Mouse (Mus musculus): ENCODE measurements around the gene Fam214a.

Gene Fam214a

DNA sequence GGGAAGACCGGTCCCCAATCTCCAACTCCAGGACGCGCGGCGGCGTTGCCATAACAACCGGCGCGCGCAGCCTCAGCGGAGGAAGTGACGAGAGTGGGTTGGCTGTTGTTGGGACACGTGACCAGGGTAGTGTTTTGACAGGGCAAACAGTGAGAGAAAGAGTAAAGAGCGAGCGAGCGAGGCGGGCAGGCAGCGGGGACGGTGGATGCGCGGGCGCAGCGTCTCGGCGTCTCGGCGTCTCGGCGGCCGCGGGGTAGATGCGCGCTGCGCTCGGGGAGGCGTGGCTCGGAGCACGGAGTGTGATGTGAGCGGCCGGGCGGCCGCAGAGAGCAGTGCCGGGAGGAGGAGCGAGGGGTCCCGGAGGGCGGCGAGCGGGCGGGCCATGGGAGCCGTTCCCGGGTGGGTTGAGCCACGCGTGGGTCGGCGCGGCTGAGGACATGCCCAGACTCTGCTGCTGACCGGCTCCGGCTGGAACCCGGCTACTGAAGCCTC is at the start of gene Fam214a:
Fam214a (plus strand) TSS at position 129 of the 492 bp plus-strand sequence.
- DNase-seq = peak; percentile 96 to 97

DNA sequence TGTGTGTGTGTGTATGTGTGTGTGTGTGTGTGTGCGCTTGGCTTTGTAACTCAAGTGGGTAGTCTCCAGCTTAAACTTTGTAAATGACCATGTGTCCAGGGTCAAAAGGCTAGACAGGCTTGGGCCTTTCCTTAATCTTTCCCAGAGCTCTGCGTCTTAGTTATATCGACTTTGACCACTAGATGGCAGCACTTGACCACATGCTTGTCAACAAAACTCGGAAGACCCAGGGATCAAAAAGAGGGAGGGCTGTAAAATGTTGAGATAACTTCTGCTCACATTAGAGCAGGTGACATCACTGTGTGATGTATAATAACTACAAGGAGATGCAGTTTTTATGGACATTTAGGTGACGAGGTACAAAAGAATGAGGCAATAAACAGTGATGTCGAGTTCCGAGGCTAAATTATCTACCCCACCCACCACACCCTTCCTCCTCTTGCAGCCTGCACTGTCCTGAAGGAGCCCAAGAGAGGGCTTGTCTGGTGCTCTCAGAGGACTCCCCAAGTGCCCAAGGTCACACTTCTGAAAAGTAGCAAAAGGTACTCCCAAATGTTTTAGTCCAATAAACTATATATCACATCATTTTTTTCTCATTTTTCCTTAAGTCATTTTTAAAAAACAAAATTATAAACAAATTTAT is 47.7 kb upstream of the Fam214a start:
- DNase-seq = peak; percentile 58 to 79

DNA sequence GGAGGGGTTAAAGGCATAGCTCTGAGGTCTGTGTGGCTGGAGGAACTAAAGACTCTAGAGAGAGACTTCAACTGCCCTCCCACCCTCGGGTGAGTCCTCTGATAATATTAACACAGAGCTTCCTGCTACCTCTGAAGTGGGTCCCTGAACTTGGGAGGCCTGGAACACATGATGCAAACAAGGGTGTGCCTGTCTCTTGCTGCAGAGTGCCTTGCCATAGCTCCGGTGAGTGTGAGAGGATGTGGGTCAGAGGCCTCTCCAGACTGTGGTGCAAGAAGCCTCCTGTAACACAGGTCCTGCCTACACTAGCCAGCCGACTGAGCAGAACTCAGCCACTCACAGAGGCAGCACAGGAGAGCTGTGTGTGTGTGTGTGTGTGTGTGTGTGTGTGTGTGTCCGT is 45.7 kb upstream of the Fam214a start:
- DNase-seq = no peak

DNA sequence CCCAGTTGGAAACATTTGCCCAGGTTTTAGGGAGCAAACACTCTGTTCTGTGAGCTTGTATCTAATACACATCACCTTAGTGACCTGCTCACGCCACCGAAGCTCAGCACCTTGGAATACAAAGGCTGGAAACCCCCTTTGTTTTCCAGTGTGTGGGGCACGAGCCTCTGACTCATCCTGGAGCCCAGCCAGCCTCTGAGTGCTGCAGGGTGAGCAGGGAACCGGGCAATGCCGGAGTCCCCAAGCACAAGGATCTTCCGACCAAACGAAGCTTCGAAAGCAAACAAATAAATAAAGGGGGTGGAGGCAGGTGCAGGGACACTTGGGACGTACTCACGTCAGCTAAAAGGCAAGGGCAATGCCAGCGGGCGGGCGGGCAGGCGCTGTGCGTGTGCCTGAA is 43.4 kb upstream of the Fam214a start:
- DNase-seq = peak; percentile 30 to 59

DNA sequence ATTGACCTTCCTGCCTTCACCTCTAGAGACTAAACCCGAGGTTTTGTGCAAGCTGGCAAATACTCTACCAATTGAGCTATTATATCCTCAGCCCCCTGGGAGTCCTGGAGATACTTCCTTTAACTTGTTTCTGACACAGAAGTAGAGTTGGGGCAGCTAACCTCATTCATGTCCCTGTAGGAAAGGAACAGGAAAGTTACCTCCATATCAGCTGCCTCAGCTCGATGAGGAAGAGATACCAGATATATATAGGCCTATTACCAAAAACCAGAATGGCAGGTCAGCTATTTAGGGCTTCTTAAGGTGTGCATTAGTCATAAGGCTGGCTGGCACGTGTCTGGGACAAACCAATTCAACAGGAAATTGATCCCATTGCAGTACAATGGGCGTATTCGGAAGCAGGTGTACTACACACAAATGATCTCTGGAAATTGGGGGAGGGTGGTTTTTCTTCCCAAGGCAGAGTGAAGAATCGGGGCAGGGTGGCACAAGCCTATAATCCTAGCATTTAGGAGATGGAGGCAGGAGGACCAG is 42.4 kb upstream of the Fam214a start:
- no peak for DNase-seq

DNA sequence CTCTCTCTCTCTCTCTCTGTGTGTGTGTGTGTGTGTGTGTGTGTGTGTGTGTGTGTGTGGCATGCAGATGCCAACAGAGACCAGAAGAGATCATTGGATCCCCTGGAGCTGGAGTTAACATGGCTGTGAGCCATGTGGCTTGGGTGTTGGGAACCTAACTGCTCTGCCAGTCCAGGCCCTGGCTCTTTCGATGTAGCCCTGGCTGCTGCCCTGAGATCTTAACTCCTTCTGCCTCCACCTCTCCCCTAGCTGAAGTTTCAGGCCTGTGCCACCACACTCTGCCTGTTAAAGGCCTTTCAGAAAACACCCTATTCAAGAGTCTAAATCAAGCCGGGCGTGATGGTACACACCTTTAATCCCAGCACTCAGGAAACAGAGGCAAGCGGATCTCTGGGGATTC is 41.3 kb upstream of the Fam214a start:
- no peak for DNase-seq

DNA sequence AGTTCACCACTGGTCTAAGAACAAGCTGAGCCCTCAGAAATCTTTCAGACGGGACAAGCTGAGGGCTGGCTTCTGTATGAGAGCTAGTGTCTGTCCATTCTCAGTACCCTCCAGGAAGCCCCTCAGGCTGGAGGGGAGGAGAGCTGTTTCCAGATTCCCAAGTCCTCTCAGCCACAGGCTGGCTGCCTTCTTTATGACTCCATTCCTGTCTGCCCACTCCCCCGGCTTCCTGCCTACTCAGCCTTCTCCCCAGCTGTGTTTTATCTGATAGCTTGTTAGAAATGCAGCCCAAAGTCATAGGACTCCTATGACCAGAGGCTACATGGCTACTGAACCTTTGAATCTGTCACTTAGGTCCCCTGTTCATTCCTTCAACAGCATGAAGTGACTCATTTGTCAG is 40.8 kb upstream of the Fam214a start:
- no peak for DNase-seq

DNA sequence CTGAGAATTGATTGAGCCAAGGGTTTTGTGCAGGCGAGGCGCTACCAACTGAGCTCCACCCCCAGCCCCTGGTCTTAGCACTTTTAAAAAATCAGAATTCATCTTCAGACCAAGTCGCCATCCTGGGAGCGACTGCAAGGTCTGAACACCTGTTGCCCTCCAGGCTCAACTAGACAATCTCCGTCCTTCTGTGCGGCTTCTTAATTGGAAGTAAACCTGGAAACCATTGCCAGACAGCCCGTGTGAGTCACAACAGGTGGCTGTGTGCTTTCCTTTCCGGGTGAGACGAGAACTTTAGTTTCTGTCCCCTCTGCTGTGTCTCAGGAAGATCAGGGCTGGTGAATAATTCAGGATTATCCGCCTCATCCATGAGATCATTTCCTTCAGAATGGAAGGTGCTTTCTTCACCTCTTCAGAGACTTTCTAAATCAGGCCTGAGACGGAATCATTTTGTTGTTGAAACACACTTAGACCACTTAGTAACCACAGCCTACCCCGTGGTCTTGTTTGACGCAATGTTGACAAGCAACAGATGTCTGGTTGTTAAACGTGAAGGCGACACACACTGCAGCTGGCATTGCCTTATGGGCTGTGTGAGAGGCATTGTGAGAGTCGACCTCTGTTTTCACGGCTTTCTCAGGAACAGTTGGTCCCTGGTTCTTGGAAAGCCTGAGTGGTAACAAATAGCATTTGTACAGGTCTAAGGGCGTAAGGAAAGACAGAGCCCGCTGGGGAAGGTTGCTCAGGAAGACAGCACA is 39.9 kb upstream of the Fam214a start:
- no peak for DNase-seq

DNA sequence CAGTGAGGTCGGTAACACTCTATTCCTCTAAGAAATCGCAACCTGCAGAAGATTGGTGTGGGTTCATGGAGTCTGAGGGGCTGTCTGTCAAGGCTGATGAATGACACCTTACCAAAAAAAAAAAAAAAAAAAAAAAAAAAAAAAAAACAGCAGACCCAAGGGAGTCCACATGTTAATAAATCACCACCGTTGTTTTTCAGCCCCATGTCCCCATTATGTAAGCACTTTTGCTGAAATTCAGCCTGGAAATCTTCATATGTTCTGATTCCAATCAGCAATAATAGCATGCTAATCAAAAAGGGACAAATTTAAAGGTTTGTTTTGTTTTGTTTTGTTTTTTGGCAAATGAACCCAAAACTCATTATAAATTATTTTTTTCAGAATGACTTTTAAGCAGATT is 37.1 kb upstream of the Fam214a start:
- DNase-seq = no peak

DNA sequence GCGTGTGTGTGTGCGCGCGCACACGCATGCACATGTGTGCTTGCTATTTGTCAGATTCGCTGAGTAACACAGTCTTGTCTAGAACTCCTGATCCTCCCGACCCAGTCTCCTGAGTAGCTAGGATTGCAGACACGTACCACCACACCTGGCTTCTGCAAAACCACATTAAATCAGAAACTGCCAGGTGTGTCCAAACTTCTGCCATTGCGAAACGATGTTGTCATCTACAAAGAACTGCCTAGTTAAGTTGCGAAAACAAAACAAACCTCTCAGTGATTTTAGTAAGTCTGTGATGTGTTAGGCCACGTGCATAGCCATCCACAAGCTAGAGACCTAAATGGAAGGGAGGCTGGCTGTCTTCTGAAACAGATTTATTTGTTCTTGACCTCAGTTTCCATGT is 32.2 kb upstream of the Fam214a start:
- no peak for DNase-seq

DNA sequence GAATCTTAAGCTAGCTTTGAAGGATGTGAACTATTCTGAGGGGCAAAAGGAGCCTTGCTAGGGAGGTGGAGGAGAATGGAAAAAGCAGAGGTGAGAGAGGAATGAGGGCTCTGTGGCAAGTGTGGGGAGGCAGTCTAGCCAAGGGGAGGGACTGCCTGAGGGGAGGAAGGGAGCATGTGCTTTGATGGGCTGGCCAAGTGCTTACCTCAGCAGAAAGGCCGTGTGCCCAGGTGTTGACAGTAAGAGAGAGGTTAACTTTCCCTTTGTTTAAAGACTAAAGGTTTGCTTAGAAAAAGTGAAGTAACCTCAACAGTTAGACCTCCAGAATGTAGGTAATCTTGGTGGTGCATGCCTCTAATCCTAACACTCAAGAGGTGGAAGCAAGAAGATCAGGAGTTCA is 31.3 kb upstream of the Fam214a start:
- no peak for DNase-seq

DNA sequence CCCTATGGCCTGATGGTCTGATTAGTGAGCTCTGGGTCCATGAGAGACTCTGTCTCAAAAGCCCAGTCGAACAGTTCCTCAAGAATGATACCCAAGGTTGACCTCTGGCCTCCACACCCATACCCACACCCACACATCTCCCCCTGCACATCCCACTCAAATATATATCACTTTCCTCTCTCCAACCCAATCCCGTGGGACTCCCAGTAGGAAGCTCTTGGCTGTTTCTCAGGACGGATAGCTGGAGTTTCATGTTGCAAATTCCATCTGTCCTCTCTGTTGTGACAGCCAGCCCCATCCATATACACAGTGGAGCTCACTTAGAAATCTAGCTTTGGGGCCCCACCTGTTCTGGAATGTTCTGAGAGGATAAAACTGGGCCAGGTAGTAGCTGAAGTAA is 29.8 kb upstream of the Fam214a start:
- no peak for DNase-seq

DNA sequence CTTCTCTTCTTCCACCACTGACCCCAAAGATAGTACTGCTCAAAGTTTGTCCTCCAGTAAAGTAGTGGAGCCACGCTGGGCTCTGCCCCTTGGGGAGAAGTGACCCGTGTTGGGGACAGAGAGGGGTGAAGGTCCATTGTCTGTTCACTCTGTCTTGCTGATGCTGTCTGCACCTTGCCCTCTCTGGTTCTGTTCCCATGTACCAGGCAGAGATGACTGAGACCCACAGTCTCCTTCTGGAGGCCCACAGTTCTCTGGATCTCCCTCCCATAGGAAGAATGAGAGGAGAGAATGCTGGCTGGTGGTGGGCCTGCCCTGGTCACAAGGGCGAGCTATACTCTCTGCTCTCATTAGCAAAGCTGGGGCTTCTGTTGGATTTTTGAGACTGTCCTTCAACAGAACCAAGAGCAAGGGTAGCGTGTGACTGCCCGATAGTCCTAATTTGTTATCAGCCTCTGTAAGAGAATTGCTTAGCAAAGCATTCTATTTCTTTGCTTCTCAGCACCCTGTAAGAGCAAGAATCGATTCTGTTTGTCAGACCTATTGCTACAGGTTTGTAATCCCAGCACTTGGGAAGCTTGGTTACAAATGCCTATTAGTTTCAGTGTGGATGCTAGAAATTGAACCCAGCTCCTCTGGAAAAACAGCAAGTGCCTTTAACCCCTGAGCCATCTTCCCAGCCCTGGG is 29.2 kb upstream of the Fam214a start:
- DNase-seq = no peak

DNA sequence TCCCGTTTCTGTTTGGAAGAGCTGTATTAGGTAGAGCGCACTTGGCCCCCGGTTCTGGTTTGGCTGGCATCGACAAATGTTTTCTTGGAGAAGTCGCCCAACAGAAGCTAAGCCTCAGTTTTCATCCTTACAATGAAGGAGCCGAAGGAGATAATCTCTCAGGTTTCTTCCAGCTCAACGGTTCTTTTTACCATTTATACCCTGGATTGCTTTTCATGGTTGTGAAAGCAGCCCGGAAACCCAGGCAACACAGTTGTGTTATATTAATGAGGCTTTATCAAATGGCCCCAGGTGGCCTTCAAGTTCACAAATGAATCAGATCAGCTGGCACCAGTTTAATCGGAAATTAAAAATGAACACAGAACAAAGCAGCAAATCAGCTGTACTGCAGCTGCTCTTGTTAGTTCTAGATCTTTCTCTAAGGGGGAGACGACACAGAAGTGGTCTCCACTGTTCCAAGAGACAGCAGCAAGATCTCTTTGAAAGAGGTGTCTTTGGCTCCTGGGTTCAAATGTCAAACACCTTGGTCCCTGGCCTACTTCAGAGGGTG is 27.4 kb upstream of the Fam214a start:
- no peak for DNase-seq

DNA sequence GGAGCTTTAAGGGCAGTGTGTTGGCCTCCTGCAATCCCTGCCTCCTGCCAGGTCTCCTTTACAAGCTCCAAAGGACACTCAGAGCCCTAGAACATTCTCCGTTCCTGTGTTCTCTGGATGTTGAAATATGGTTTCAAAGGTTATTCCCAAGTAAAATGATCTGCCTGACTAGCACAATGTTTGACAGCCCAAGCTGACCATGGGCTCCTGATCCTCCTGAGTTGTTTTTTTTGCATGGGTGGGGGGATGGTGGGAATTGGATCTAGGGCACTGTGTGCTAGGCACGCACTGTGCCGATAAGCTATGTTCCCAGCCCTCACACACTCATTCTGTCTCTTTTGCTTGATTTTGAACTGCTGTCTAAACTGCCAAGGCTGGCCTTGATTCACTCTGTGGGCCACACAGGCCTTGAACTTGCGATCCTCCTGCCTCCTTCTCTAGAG is 22.7 kb upstream of the Fam214a start:
- DNase-seq = no peak

DNA sequence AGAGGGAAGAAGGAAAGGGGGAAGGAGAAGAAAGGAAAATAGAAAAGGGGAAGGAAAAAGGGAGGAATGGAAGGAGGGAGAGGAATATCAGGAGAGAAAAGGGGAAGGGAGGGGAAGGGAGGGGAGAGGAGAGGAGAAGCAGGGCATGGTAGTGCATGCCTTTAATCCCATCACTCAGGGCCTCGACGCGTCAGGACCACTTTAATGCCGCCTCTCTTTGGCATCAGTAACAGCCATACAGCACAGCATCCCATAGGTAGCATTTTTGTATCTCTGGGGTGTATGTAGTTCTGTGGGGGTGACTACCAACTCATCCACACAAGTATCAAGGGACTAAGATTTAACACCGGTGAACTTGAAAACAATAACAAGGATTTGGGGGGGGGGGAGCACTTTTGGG is 22.0 kb upstream of the Fam214a start:
- DNase-seq = no peak

DNA sequence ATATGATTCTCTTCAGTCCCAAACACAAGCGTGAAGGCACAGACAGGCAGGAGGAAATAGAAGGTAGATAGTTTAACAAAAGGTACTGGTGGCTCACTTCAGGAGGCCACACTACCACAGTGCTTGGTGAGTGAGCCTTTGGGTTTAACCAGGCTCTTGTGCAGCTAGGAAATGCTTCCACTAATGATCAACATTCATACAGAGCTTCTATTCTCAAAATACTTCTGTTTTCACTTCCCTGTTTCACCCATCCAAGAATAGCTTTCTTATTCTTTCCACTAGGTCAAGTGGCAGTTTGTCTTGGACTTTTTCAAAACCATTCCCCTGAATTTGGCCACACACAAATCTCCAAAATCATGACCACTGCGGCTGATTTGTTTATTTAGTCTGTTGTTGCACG is 17.4 kb upstream of the Fam214a start:
- DNase-seq = no peak

DNA sequence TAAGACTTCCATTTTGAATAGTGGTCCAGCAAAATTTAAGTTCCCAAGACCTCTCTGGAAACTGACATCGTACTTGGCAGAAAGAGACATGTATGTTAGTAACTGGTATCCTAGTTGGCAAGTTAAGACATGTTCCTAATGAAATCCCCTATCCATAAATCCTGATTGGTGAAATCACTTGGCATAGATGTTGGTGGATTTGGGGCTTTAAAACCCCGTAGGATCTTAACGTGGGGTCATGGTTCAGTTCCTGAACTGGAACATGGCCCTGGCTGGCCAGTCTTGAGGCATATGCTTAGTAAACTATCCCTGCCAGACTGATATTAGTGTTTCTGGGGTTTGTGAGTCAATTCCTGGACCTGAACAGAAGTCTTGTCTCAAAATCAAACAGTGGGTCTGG is 14.9 kb upstream of the Fam214a start:
- no peak for DNase-seq

DNA sequence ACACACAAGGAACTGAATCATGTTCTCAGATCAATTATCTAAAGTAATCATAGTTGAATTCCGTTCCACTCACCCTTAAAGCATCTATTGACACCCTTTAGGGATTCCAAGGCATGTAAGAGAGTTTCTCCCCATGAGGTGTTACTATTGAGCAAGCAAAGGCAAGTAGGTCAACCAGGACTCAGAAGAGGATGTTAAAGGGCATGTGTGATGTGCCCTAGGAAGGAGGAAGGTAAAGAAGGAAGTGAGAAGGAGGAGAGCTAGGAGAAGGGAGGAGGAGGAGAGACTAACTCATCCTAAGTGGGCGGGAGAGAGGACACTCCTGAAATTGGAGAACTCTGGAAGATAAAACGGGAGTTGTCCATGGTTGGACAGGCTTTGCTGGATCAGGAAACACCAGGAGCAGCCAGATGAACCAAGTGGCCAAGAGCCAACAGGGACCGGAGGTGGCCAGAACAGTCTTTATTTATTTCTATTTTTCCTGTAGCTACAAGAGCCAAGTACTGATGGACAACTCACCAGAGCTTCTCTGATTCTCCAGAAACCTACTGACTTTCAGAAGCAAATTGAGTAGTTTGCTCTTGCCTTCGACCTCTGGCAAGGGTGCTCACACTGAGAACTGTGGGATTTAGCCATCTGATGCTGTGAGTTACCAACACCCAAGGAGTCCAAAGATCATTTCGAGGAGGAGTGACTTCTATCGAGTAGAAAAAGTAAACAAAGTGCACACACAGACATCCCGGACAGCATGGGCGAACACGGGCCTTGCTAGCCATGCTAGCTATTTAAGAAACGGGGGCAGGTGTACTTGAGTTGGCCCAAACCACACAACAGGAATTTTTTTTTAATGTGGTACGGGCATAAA is 13.8 kb upstream of the Fam214a start:
- peak in 1 of 2 experiments; percentile 7 for DNase-seq

DNA sequence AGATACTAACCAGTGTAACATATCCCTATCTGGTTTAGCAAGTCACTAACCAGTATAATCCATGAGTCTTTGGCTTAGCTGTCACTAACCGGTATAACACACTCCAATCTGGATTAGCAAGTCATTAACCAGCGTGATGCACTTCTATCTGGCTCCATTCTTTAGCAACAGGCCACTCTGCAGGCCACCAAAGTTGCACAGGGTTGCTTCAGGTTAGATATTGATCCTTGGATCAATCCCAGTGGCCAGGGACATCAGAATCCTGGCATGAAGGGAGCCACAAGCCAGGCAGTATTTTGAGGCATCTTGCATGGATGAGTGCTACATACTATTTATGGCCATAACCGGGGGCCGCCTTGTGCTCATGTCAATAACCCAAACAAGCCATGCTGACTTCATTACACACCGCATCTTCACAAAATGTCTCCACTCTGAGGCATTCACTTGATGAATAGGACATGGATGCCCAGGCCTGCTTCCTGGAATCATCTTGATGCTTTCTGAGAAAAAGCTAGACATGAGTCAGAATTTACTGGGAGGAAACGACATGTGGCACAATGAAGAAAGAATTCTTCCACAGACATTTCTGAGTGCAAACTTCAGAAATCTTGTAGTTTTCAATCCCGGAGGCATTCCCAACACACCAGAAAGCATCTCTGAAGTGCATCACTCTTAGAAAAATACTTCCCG is 5.8 kb upstream of the Fam214a start:
- no peak for DNase-seq

DNA sequence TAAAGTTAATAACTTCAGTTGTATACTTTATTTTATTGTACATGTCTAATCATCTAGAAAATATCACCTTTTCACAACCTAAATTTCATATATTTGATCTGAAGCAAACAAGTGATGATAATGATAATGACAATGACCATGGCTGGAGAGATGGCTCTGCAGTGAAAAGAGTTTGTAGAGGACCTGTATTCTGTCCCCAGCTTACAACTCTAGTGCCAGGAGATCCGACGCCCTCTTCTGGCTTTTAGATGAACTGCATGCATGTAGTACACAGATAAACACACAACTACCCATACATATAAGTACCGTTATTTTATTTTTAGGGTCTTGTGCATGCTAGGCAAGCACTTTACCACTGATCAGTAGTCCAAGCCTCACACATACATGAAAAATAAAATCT is 1.2 kb upstream of the Fam214a start:
- DNase-seq = no peak

DNA sequence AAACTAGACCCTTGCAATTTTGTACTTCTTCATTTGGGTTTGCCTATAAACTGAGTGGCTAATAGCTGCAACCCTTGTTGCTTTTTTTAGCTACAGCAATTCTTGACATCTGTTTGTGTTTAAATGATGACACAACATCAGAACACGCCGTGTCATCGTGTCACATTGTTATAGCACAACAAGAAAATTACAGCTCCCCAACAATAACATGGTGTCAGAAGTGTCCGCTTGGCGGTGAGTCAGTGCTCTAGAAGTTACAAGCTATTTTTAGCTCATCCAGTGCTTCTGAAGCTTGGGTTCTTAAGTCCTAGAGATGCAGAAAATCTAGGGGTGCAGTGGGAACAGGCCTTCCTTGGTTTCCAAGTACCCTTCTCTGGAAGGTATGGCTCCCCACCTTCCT is 578 bp upstream of the Fam214a start:
- DNase-seq = no peak
